Mouse (Mus musculus) adipocyte (in vitro differentiated cells): Measurements from ENCODE around the gene Ptpn1.

Experiments used
- DNase-seq: peaks from one replicate; pipeline ENCODE4 v3.0.0-alpha.2; 2016; ENCODE audit warnings: low spot score

Ptpn1 gene

DNA sequence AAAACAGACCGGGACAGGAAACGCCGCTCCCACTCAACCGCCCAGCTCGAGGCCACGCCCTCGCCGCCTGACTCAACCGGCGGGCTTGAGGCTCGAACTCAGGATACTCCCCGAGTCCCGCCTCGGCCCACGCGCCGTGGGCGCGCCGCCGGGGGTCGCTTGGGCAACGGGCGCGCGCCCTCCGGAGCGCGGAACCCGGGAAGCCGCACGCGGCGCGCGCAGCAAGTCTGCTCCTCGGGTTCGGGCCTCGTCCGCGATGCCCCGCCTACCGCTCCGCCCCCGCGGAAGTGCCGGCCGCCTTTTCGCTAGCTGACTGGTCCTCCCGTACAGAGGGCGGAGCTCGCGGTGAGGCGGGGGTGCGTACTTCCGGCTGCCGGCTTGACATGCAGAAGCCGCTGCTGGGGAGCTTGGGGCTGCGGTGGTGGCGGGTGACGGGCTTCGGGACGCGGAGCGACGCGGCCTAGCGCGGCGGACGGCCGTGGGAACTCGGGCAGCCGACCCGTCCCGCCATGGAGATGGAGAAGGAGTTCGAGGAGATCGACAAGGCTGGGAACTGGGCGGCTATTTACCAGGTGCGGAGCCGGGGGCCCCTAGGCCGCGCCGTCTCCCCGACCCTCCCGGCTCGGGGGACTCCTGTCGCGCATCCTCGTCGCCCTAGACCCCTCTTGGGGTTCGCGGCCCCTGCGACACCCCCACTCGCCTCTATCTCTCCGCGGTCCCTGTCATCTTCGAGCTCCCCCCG lies at the start of gene Ptpn1:
Gene Ptpn1, plus strand, starts transcription at position 73 of the 742 bp plus-strand sequence.
- DNase-seq = peak; percentile 94

DNA sequence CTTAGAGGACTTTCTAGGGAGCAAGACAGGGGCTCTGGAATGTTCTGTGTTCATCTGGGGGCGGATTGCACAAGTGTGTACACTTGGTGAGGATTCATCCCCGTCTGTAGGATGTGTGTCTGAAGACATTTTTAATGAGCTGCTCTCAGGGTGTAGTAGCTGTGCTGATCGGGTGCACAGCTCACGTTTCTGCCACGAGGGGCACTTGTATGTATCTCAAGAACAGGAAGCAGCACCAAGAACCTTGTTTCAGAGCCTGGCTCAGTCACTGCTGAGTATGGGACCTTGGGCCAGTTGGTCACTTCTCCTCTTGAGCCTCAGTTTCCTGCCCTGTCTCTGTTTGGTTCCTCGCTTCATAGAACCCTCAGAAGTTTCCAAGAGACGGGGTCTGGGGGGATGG lies 45.4 kb upstream of the Ptpn1 start:
- DNase-seq = peak; percentile 19

DNA sequence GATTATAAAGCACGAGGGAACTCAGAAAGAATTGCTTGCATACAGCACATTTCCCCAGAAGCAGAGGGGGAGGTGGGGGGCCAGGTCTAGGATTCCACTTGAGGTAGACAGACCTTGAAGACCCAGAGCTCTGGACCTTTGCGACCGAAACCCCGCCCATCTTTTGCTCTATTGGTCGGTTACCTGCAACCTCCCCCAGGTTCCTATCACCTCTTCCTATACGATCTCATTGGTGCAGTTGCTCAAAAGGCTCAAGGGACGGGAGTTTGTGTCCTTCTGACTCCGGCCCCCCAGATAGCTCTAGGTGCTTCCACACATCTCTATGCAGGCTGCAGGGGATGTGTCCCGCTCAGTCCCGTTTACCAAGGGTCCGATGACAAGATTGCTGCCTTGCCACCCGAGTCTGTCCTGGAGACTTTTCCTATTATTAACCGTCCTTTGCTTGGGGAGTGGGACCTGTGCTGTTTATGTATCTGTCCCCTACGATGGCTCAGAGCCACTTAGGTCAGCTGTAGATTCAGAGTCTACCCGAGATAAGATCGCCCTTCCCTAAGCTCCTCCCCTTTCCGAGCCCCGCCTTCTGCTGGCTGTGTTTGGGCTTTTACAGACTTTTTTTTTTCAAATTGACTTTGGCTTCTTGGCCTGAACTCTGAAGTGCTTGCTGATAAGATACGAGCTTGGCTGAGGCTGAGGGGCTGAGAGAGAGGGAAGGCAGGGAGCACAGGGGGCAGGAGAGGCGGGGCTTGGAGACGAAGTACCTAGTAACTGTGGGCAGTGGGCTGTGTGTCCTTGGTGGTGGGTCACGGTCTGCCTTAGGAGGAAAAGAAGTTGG lies 44.1 kb upstream of the Ptpn1 start:
- DNase-seq = peak; percentile 49

DNA sequence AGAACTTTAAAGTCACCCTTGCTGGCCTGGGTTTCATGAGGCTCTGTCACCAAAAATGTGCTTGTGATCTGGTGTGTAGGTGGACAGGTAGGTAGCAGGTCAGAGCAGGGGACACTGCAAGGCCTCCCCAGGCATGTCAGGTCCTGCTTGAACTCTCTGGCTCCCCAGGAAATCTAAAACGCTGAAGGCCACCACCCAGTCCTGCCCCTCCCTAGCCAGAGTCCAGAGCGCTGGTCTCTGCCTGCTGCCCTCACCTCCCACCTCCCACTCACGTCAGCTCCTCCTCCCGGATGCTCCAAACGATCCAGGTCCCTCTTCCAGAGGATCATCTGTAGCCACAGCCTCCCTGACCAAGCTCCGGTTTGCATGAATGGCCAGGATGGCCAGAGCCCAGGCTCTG lies 43.0 kb upstream of the Ptpn1 start:
- DNase-seq = no peak

DNA sequence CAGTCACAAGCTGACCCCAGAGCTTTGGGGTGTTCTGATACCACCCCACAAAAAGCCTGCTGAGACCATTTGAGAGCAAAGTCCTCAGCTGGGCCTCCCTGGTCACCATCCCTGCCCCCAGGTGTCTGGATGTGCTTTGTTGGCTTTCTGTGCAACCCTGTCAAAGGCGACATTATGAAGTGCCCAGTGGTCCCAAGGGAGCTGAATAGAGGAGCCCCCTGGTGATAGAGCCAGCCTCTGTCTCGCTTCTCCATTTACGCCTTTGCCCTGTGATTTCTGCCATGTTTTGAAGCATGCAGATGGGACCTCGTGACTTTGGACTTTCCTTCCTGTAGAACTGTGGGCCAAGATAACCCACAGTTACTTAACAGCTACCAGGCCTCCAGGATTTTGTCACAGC lies 42.0 kb upstream of the Ptpn1 start:
- no peak for DNase-seq

DNA sequence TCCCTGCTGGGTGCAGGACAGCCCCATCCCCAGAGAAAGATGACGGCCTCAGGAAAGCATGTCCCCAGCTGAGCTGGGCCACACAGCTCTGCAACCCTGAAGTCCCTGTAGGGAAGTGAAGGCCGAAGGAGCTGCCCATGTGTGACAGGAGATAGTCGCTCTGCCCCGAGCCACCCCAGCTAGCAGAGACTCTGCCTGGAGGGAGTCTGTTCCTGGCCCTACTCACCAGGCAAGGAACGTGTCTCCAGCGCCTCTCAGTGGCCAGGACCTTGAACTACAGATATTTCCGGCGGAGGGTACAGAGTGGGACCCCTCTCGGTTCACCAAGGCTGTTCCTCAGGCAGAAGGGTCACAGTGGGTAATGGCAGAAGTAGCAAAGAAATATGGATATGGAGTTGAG lies 39.9 kb upstream of the Ptpn1 start:
- peak; percentile 77 for DNase-seq

DNA sequence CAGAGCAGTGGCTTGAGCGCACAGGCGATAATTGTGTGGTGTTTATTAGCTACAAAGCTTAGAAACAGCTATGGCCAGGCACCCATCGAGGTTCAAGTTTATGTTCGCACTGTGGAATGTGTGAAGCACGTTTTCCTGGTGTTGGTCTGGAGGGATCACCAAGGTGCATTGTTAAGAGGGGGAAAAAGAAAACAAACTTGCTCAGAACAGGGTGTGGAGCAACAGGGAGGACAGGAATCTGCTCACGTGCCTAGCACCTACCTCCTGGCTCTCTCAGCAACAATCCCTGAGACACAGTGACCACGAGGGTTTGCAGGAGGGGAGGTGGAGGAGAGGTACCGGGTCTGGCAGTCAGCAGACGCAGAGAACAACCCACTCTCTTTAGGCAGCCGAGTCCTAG lies 38.2 kb upstream of the Ptpn1 start:
- no peak for DNase-seq

DNA sequence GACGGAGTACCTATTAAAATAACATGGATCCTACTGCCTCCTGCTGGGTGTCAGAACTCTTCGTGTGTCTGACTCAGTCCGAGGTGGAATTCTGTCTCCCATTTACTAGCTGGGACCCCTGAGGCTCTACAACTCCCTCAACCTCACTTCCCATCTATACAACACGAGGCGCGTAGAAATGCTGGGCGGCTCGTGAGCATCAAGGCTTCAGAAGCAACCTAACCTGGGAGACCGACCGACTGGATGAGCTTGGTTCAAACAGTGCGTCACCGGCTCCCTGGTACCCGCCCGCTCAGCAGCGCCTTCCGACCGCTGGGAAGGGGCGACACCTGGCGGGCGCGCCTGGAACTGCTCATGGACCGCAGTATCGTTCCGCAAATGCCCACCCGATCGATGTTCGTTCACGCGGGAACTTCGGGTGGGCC lies 36.9 kb upstream of the Ptpn1 start:
- DNase-seq = peak; percentile 81

DNA sequence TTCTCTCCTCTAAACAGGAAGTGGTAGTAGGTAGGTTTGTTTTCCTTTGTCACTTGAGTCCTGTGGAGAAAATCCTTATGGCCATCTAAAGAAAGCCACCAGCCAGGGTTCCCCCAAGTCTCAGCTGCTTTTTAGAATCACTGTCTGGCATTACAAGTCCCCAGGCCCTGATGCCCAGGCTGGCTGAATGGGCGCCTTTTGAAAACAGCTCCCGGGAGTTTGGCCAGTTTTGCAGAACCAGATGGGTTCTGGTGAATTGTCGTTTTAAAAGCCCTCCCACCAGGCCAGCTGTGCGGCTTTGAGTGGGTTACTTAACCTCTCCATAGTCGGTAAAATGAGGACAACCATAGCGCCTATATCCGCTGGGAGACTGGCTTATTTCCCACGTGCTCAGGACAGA lies 34.0 kb upstream of the Ptpn1 start:
- no peak for DNase-seq

DNA sequence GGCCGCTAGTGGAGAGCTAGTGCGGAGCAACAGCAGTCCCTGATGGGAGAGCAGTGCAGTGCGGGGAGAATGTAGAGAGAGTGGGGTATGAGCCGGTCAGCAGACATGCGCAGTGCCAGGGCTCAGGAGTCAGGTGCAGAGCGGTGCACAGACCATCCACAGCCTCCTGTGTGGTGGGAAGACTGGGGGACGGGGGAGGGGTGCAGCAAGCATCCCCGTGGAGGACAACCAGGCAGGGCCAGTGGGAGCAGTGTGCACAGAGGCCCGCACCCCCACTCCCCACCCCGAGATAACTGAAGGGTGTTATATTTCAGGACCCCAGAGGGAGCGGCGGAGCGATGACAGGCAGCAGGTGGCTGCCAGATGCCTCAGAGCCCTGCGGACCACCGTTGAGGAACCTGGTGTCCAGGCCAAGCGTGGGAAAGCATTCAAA lies 31.9 kb upstream of the Ptpn1 start:
- no peak for DNase-seq

DNA sequence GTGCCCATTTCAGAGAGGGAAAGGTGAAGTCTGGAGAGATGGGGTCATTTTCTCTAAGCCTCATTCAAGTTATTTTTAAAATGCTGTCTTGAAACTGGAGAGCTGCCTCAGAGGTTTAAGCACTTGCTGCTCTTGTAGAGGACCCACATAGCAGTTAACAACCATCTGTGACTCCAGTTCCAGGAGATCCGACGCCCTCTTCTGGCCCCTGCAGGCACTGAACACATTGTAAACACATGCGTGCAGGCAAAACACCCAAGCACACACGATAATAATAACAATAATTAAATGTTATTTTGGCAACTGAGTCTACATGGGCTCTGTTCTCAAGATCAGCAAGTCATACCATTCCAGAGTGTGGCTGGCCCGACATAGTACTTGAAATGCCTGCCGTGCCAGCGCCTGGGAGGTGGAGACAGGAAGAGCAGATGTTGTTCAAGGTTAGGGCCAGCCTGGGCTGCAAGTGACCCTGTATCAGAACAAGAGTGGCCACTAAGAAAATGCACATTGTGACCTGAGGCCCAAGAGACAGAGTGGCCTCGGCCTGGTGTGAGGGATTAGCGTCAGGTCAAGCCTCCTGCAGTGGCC lies 29.6 kb upstream of the Ptpn1 start:
- no peak for DNase-seq

DNA sequence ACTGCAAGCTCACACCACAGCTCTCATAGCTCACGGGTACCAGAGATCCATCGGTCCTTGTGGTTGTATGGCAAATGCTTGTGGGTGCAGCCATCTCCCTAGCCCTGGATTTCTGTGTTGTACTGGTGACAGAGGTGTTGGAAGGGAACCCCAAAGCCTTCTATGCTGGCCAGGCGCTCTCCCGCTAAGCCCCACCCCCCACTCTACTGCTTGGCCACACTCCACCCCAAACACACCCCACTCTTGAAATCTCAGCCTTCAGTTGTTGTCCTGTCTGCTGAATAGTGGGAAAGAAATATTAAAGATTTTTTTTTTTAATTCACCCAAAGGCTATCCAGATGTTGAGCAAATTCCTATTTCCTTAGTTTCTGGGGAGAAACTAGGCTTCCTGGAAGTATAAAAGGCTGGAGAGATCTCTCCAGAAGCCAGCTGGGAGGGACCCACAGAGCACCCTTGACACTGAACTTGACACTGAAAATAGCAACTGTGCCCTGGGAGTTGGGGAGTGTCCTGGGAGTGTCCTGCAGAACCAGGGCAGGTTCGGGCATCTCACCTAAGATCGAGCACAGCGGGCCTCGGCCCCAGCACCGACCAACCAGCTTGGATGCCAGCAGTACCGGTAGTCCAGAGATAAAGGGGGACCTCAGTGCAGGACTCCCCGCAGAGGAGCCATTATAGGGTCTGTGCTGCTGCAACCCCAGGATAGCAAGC lies 28.5 kb upstream of the Ptpn1 start:
- DNase-seq = no peak

DNA sequence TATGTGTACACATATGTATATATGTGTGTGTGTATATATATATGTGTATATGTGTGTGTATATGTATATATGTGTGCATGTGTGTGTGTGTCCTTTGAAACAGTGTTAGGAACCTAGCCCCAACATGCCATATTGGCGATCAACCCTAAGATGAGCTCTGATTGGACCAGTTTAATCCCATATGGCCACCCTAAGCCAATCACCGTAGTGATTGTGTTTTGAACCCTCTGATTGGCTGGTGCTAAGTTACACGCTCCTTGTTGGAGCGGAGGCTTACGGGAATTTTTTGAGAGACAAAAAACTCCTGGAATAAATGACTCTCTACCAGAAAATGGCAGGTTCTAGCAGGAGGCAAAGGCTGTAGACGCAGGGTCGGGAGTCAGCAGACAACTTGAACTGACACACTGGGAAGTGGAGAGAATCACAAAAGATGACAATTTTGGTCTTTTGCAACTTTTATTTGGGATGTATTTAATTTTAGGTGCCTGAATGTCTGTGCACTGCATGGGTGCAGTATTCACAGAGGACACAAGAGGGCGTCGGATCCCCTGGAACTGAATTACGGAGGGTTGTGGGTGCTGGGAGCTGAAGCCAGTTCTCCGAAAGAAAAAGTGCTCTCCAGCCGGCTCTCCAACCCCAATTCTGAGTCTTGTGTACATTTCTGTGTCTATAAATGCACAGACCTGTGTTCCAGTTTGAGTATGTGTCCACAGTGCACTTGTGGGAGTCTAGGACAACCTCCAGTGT lies 27.1 kb upstream of the Ptpn1 start:
- DNase-seq = no peak

DNA sequence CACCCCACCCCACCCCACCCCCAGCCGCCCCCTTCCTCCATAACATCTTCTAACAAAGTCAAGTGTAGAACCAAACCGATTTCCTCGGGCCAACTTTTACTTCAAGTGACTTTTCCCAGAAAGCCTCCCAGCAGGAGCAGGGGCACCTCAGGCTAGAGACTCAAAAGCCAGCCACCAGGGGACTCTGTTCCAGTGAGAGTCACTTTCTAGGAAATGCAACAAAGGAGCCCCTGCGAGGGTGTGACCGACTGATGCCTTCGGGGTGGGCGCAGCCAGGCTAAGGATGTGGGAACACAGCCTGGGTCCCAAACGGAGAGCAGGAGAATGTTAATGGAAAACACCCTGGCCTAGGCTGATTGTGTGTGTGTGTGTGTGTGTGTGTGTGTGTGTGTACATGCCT lies 26.3 kb upstream of the Ptpn1 start:
- DNase-seq = no peak

DNA sequence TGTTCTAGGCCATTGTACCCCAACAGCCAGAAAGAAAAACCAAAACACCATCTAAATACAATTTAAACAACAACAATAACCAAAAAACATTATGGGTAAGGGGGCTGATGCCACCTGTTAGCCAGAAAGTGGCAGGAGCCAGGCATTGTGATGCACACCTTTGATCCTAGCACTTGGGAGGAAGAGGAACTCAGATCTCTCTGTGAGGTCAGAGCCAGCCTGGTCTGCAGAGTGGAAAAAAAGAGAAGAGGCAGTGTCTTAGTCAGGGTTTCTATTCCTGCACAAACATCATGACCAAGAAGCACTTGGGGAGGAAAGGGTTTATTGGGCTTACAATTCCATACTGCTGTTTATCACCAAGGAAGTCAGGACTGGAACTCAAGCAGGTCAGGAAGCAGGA lies 25.1 kb upstream of the Ptpn1 start:
- DNase-seq = no peak

DNA sequence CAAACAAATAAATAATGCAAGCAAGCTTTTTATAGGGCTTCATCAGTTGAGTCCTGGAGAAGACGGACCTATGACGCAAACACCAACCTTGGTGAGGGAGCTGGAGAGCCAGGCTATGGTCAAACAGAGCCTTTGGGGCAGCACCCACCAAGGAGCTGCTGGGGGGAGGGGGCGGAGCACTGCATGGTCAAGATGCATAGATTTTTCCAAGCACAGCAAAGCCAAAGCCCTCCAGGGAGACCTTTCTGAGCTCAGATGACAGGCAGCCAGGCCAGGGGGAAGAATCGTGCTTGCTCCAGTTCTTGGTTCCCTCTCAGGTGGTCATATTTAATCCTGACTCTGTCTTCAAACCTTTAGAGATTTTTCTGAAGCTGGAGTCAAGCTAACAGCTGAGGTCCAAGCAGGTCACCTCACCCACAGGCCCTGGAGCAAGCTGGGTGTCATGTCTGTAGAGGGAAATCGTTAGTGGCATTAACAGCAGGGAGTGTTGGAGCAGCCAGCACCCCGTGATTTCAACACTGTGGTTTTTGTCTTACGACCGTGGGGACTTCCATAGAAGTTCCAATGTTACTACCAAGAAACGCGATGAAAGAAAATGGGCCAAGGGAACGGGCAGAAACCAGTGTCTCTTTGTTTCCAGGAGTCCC lies 22.2 kb upstream of the Ptpn1 start:
- DNase-seq = no peak

DNA sequence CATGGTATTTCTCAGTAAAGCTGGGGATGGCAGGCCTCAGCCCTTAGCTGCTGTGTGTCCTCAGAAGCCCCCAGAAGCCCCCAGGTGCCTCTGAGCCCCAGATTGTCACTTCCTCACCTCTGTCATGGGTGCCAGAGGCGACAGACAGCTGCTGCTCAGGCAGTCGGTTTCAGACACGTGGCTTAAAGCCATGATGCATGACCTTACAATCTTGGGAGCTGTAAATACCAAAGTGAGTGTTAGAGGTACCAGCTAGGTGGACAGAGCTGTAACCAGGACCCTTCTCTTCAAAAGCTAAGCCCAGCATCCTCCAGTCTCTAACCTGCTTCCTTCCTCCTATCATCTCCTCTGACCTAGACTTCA lies 21.7 kb upstream of the Ptpn1 start:
- no peak for DNase-seq

DNA sequence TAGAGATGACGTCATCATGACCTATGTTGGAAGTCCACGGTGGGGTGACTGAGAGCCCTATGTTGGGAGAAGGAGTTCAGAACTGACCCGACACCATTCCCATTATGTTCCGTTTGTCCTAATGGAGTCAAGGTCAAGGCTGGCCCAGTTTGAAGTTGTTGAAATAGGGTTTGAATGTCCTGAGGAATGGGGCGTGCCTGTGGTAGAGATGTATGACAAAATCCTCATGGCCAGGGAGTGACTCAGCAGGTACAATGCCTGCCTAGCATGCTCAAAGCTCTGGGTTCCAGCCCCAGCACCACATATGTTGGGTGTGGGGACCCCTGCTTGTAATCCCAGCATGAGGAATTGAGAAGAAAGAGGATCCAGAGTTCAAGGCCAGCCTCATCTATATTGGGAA lies 20.3 kb upstream of the Ptpn1 start:
- no peak for DNase-seq

DNA sequence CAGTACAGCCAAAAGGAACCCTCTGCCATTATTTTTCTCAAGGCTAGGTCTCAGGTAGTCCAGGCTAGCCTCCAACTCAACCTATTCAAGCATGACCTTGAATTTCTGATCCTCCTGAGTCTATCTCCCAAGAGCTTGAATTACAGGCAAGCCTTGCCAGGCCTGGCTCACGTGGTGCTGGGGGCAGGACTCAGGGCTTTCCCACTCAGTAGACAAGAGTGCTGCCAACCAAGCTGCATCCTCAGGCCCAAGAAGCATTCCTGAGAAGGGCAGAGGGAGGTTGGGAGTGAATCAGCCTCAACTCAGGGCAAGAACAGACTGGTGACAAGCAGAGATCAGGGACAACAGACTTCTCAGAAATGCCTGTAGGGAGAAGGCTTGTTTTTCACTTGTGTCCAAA lies 12.8 kb upstream of the Ptpn1 start:
- DNase-seq = peak; percentile 40

DNA sequence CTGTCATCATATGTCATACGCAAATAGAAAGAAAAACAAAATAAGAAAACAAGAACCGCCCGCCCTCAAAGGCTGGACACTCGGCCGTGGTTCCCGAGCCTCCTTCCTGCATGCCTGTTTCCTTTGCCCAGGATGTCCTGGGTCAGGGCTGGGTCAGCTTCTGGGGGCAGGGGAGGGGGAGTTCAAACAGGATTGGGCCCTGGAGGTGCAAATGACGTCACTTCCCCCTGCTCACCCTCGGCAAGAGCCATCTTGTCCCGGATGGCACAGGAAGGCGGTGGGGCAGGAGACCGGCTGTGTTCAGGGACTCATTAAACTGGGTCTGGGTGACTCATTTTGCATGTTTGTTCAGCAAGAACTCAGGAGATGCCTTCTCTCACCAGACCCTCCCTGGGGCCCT lies 11.8 kb upstream of the Ptpn1 start:
- DNase-seq = no peak

DNA sequence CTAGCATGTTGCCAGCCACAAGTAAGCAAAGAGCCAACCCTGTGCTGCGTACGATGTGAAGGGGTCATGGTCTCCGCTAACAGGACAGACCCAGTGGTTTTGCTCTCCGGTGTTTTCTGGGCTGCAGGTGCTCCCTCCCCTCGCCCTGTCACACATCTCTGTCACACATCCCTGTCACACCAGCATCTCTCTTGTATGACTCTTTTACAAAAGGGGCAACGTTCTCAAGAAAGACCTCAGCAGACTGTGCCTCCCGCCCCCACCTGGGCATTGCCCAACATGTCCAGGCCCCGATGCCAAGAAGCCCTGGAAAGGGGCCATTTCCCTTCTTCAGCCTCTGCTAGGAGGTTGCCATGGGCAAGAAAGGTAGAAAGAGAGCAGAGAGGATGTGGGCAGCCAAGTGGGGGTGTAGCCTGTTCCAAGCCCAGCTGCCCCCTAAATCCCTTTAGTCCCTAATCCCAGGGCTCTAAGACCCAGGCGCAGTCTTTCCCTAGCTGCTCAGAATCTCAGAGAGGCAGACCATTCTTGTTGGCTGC lies 10.8 kb upstream of the Ptpn1 start:
- no peak for DNase-seq
